Mouse (Mus musculus) lung, embryonic 16.5 days (tissue): ENCODE results near the gene Acp1. TPM values are rescaled to one million over a fixed set of nuclear protein-coding genes. Genes with fewer than 3 reads are reported as not detected.

Source experiments
- ATAC-seq: fragments of 200-750 bp; cut with Nextera tagmentation; 2 replicates; pipeline ENCODE4 v1.8.0; 2017; ENCODE audit warnings: low read depth, mild to moderate bottlenecking, moderate library complexity
- H3K27ac ChIP-seq: fragments of 300-500 bp; sonication (generic); 2 replicates; pipeline ENCODE4 v1.5.1; 2014; ENCODE audit warnings: mild to moderate bottlenecking, control low read depth, low read length
- H3K27me3 ChIP-seq: fragments of 300-500 bp; sonication (generic); 2 replicates; pipeline ENCODE4 v1.6.1; 2014; ENCODE audit warnings: low read depth, low read length, mixed read lengths; ENCODE audit not compliant: control insufficient read depth, insufficient read depth
- H3K36me3 ChIP-seq: fragments of 300-500 bp; sonication (generic); 2 replicates; pipeline ENCODE4 v1.6.1; 2014; ENCODE audit warnings: low read length; ENCODE audit not compliant: control insufficient read depth, insufficient read depth
- H3K4me1 ChIP-seq: fragments of 300-500 bp; sonication (generic); replicated peaks from 2 replicates; pipeline ENCODE4 v1.6.1; 2014; ENCODE audit warnings: low read length, mixed read lengths; ENCODE audit not compliant: control insufficient read depth, insufficient read depth
- H3K4me2 ChIP-seq: fragments of 300-500 bp; sonication (generic); 2 replicates; pipeline ENCODE4 v1.6.1; 2014; ENCODE audit warnings: low read depth, low read length, control low read depth
- H3K4me3 ChIP-seq: fragments of 300-500 bp; sonication (generic); 2 replicates; pipeline ENCODE4 v1.5.1; 2014; ENCODE audit warnings: mild to moderate bottlenecking, low read length, control low read depth
- H3K9ac ChIP-seq: fragments of 300-500 bp; sonication (generic); 2 replicates; pipeline ENCODE4 v1.6.1; 2014; ENCODE audit warnings: low read length, control low read depth
- H3K9me3 ChIP-seq: fragments of 300-500 bp; sonication (generic); 2 replicates; pipeline ENCODE4 v1.6.1; 2016; ENCODE audit warnings: low read length; ENCODE audit not compliant: control insufficient read depth
- WGBS: fragments of 180-500 bp; shearing (Covaris S2); extraction: QIAGEN DNeasy Blood & Tissue Kit; methylation state at CpG from one replicate; pipeline ENCODE4 v1.1.7; 2014; 5-methylcytosine and 5-hydroxymethylcytosine counted together
- polyA plus RNA-seq: library from polyadenylated mRNA; unstranded; fragments of >200 nt; fragmentation: Nextera tagmentation; extraction: Ambion mirVana; gene quantifications from 2 replicates; pipeline ENCODE4 v1.2.1, GENCODE M21; 2015

Gene Acp1
- polyA plus RNA-seq: 160 and 162 TPM in 2 replicates

- 0% methylated on average over 52 of the region's 52 CpGs for WGBS
- Histone ChIP-seq H3K9ac (peak within 1 kb of the TSS; percentile 93), H3K4me3 (peak within 1 kb of the TSS; percentile 73), H3K4me1 (peaks cover 12% of the 10 kb centered on the region), H3K36me3 (no peaks in the 10 kb centered on the region), H3K4me2 (peak within 1 kb of the TSS; percentile 97), H3K27me3 (no peaks in the 10 kb centered on the region), H3K9me3 (no peaks in the 10 kb centered on the region), H3K27ac (peak within 1 kb of the TSS; percentile 41)
- ATAC-seq: peak; percentile 99
These were observed at the start of gene Acp1, which contains the start of gene Sh3yl1 for GRCm38 (mm10) chr12:30911261-30912047. TSS of gene Acp1 (minus strand) at chr12:30911589. TSS of gene Sh3yl1 (plus strand) at chr12:30911668.

GRCm38 (mm10) chr12:30944197-30944596 is 32.8 kb upstream of the Acp1 start:
- Histone ChIP-seq H3K36me3 (0 out of 2 replicates have a peak, but pooled peaks cover 2% of the 10 kb centered on the region), H3K4me1 (no peaks in the 10 kb centered on the region), H3K9ac (no peak overlapping the region), H3K27ac (no peak overlapping the region), H3K4me3 (no peak overlapping the region), H3K4me2 (no peak overlapping the region), H3K9me3 (no peaks in the 10 kb centered on the region), H3K27me3 (no peaks in the 10 kb centered on the region)
- 41% methylated on average over 3 of the region's 3 CpGs for WGBS
- no peak for ATAC-seq

GRCm38 (mm10) chr12:30943057-30943986 is 31.9 kb upstream of the Acp1 start:
- no peak for ATAC-seq
- H3K9ac ChIP-seq: no peak overlapping the region
- no peak overlapping the region for H3K4me3 ChIP-seq
- H3K36me3 ChIP-seq: 0 out of 2 replicates have a peak, but pooled peaks cover 2% of the 10 kb centered on the region
- no peak overlapping the region for H3K27ac ChIP-seq
- no peaks in the 10 kb centered on the region for H3K9me3 ChIP-seq
- H3K27me3 ChIP-seq: no peaks in the 10 kb centered on the region
- no peaks in the 10 kb centered on the region for H3K4me1 ChIP-seq
- WGBS: 78% methylated on average over 14 of the region's 14 CpGs
- no peak overlapping the region for H3K4me2 ChIP-seq

GRCm38 (mm10) chr12:30936899-30937298 is 25.5 kb upstream of the Acp1 start:
- Histone ChIP-seq H3K27ac (no peak overlapping the region), H3K9me3 (no peaks in the 10 kb centered on the region), H3K4me2 (no peak overlapping the region), H3K4me1 (no peaks in the 10 kb centered on the region), H3K4me3 (no peak overlapping the region), H3K27me3 (no peaks in the 10 kb centered on the region), H3K9ac (no peak overlapping the region), H3K36me3 (0 out of 2 replicates have a peak, but pooled peaks cover 2% of the 10 kb centered on the region)
- 76% methylated on average over 2 of the region's 2 CpGs for WGBS
- no peak for ATAC-seq

GRCm38 (mm10) chr12:30933299-30933698 is 21.9 kb upstream of the Acp1 start:
- Histone ChIP-seq H3K9me3 (no peaks in the 10 kb centered on the region), H3K27me3 (no peaks in the 10 kb centered on the region)
- 77% methylated on average over 2 of the region's 2 CpGs for WGBS

GRCm38 (mm10) chr12:30928182-30928581 is 16.8 kb upstream of the Acp1 start:
- H3K27me3 ChIP-seq: no peaks in the 10 kb centered on the region
- H3K4me3 ChIP-seq: no peak overlapping the region
- H3K4me1 ChIP-seq: no peaks in the 10 kb centered on the region
- no peaks in the 10 kb centered on the region for H3K36me3 ChIP-seq
- WGBS: 86% methylated on average over 6 of the region's 6 CpGs
- H3K9ac ChIP-seq: no peak overlapping the region
- H3K27ac ChIP-seq: no peak overlapping the region
- H3K9me3 ChIP-seq: no peaks in the 10 kb centered on the region
- no peak overlapping the region for H3K4me2 ChIP-seq
- no peak for ATAC-seq

More at GRCm38 (mm10) chr12:30933299-30933698, 21.9 kb upstream of the Acp1 start:
- Histone ChIP-seq H3K9ac (no peak overlapping the region), H3K4me3 (no peak overlapping the region), H3K4me1 (no peaks in the 10 kb centered on the region), H3K4me2 (no peak overlapping the region), H3K27ac (no peak overlapping the region), H3K36me3 (no peaks in the 10 kb centered on the region)
- ATAC-seq: no peak

GRCm38 (mm10) chr12:30922401-30922800 is 11.0 kb upstream of the Acp1 start:
- H3K36me3 ChIP-seq: no peaks in the 10 kb centered on the region
- H3K27me3 ChIP-seq: no peaks in the 10 kb centered on the region
- H3K27ac ChIP-seq: no peak overlapping the region
- no peak overlapping the region for H3K4me2 ChIP-seq
- no peaks in the 10 kb centered on the region for H3K4me1 ChIP-seq
- H3K9me3 ChIP-seq: no peaks in the 10 kb centered on the region
- no peak overlapping the region for H3K9ac ChIP-seq
- WGBS: 67% methylated on average over 3 of the region's 3 CpGs
- H3K4me3 ChIP-seq: no peak overlapping the region
- ATAC-seq: no peak; the same call in 1 of the 2 replicates

- H3K4me1 ChIP-seq: peaks cover 12% of the 10 kb centered on the region
- H3K9ac ChIP-seq: no peak overlapping the region; the same call in 1 of the 2 replicates
- peak overlapping the region; percentile 97 for H3K4me2 ChIP-seq
- 54% methylated on average over 3 of the region's 3 CpGs for WGBS
- H3K4me3 ChIP-seq: peak overlapping the region; percentile 73; the same call in 1 of the 2 replicates
- no peaks in the 10 kb centered on the region for H3K36me3 ChIP-seq
- H3K27me3 ChIP-seq: no peaks in the 10 kb centered on the region
- no peak for ATAC-seq
- no peak overlapping the region for H3K27ac ChIP-seq
- H3K9me3 ChIP-seq: no peaks in the 10 kb centered on the region
These were observed 1.5 kb upstream of the Acp1 start for GRCm38 (mm10) chr12:30912840-30913239.

GRCm38 (mm10) chr12:30912048-30912381 is 626 bp upstream of the Acp1 start:
- Histone ChIP-seq H3K4me2 (peak overlapping the region; percentile 97), H3K9ac (peak overlapping the region; percentile 93), H3K4me1 (peaks cover 12% of the 10 kb centered on the region), H3K4me3 (peak overlapping the region; percentile 73), H3K9me3 (no peaks in the 10 kb centered on the region), H3K27ac (peak overlapping the region; percentile 23), H3K27me3 (no peaks in the 10 kb centered on the region), H3K36me3 (no peaks in the 10 kb centered on the region)
- peak; percentile 77 for ATAC-seq
- WGBS: under 1% methylated on average over 19 of the region's 19 CpGs
